Mouse (Mus musculus): ENCODE data around the gene Teddm1a. TPM values are rescaled to one million over a fixed set of nuclear protein-coding genes. Genes with fewer than 3 reads are reported as not detected.

The Teddm1a gene
- total and polyA plus RNA-seq, 3 experiments: 0.16 TPM; not detected in 2

GRCm38 (mm10) chr1:153903006-153903405, 11.5 kb downstream of the Teddm1a start:
- peaks cover 40% of the 10 kb centered on the region for H3K4me1 ChIP-seq (ENCODE audit: insufficient read depth, low read depth, low read length)
- H3K9me3 ChIP-seq (replicated peaks): no peaks in the 10 kb centered on the region
- no peak overlapping the region for H3K4me3 ChIP-seq (ENCODE audit: low read depth, low read length)
- H3K36me3 ChIP-seq (replicated peaks): peaks cover 61% of the 10 kb centered on the region
- ATAC-seq (ENCODE audit: extremely low read depth, insufficient number of reproducible peaks, low FRiP score, poor library complexity, severe bottlenecking) (no peak), DNase-seq (ENCODE audit: low spot score) (no peak)
- H3K27me3 ChIP-seq (ENCODE audit: insufficient read depth, low read length): no peaks in the 10 kb centered on the region
- no peak for TF ChIP-seq POLR2AphosphoS5 (IDR thresholded peaks at IDR 0.05; ENCODE audit: insufficient replicate concordance, low read depth, low read length)
- no peak for TF ChIP-seq TAL1 (conservative IDR thresholded peaks at IDR 0.05; ENCODE audit: low read depth, low read length)
- TF ChIP-seq GATA1 (IDR thresholded peaks at IDR 0.05; ENCODE audit: borderline replicate concordance, low read length): no peak
- TF ChIP-seq CTCF (IDR thresholded peaks at IDR 0.05; ENCODE audit: low read depth, low read length): no peak
- TF ChIP-seq GATA2 (IDR thresholded peaks at IDR 0.05; ENCODE audit: borderline replicate concordance, low read depth, low read length): no peak

- H3K4me3 ChIP-seq (ENCODE audit: low read depth, low read length): no peak overlapping the region
- ATAC-seq (ENCODE audit: extremely low read depth, insufficient number of reproducible peaks, low FRiP score, poor library complexity, severe bottlenecking) (no peak), DNase-seq (ENCODE audit: low spot score) (no peak)
- TF ChIP-seq CTCF (IDR thresholded peaks at IDR 0.05; ENCODE audit: low read depth, low read length) (no peak), TAL1 (conservative IDR thresholded peaks at IDR 0.05; ENCODE audit: low read depth, low read length) (no peak), GATA1 (IDR thresholded peaks at IDR 0.05; ENCODE audit: borderline replicate concordance, low read length) (no peak), GATA2 (IDR thresholded peaks at IDR 0.05; ENCODE audit: borderline replicate concordance, low read depth, low read length) (no peak), POLR2AphosphoS5 (IDR thresholded peaks at IDR 0.05; ENCODE audit: insufficient replicate concordance, low read depth, low read length) (no peak)
- H3K9me3 ChIP-seq (replicated peaks): no peaks in the 10 kb centered on the region
- peaks cover 37% of the 10 kb centered on the region for H3K4me1 ChIP-seq (ENCODE audit: insufficient read depth, low read depth, low read length)
- H3K27me3 ChIP-seq (ENCODE audit: insufficient read depth, low read length): no peaks in the 10 kb centered on the region
- H3K36me3 ChIP-seq (replicated peaks): peaks cover 70% of the 10 kb centered on the region
Measured at GRCm38 (mm10) chr1:153904236-153904635, 12.7 kb downstream of the Teddm1a start.

DNA sequence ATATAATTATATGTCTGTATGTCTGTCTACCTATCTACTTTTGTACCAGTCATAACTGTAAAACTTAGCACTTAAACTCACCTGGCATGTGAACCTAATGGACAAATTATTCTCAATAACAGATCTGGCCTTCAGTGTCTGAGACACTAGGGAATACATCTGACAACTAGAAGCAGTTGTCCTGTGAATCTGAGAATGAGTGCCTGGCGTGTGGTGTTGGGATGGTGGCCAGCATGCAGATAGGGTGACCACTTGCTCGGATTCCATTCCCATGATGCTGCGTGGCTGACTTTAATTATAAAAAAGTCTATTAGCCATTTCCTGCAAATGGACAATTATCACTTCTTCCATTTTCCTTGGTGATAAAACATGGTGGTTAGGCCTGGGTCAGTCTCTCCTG, 14.3 kb downstream of the Teddm1a start:
- no peak for ATAC-seq (ENCODE audit: extremely low read depth, insufficient number of reproducible peaks, low FRiP score, poor library complexity, severe bottlenecking)
- H3K36me3 ChIP-seq (replicated peaks): peaks cover 79% of the 10 kb centered on the region
- no peak for DNase-seq (ENCODE audit: low spot score)
- no peak overlapping the region for H3K4me3 ChIP-seq (ENCODE audit: low read depth, low read length)
- H3K4me1 ChIP-seq (ENCODE audit: insufficient read depth, low read depth, low read length): peaks cover 44% of the 10 kb centered on the region
- H3K27me3 ChIP-seq (ENCODE audit: insufficient read depth, low read length): no peaks in the 10 kb centered on the region
- TF ChIP-seq TAL1 (conservative IDR thresholded peaks at IDR 0.05; ENCODE audit: low read depth, low read length) (no peak), GATA2 (IDR thresholded peaks at IDR 0.05; ENCODE audit: borderline replicate concordance, low read depth, low read length) (no peak), CTCF (IDR thresholded peaks at IDR 0.05; ENCODE audit: low read depth, low read length) (no peak), GATA1 (IDR thresholded peaks at IDR 0.05; ENCODE audit: borderline replicate concordance, low read length) (no peak), POLR2AphosphoS5 (IDR thresholded peaks at IDR 0.05; ENCODE audit: insufficient replicate concordance, low read depth, low read length) (no peak)
- H3K9me3 ChIP-seq (replicated peaks): no peaks in the 10 kb centered on the region

- TF ChIP-seq CTCF (IDR thresholded peaks at IDR 0.05; ENCODE audit: low read depth, low read length) (no peak), TAL1 (conservative IDR thresholded peaks at IDR 0.05; ENCODE audit: low read depth, low read length) (no peak), GATA2 (IDR thresholded peaks at IDR 0.05; ENCODE audit: borderline replicate concordance, low read depth, low read length) (no peak), GATA1 (IDR thresholded peaks at IDR 0.05; ENCODE audit: borderline replicate concordance, low read length) (no peak), POLR2AphosphoS5 (IDR thresholded peaks at IDR 0.05; ENCODE audit: insufficient replicate concordance, low read depth, low read length) (no peak)
- H3K36me3 ChIP-seq (replicated peaks): peaks cover 68% of the 10 kb centered on the region
Measured at GRCm38 (mm10) chr1:153908208-153908607, 16.7 kb downstream of the Teddm1a start.

GRCm38 (mm10) chr1:153908741-153909140, 17.2 kb downstream of the Teddm1a start:
- no peaks in the 10 kb centered on the region for H3K27me3 ChIP-seq (ENCODE audit: insufficient read depth, low read length)
- DNase-seq (ENCODE audit: low spot score): no peak
- no peak for ATAC-seq (ENCODE audit: extremely low read depth, insufficient number of reproducible peaks, low FRiP score, poor library complexity, severe bottlenecking)

More at GRCm38 (mm10) chr1:153908208-153908607, 16.7 kb downstream of the Teddm1a start:
- DNase-seq (ENCODE audit: low spot score) (no peak), ATAC-seq (ENCODE audit: extremely low read depth, insufficient number of reproducible peaks, low FRiP score, poor library complexity, severe bottlenecking) (no peak)
- Histone ChIP-seq H3K4me1 (ENCODE audit: insufficient read depth, low read depth, low read length) (peaks cover 29% of the 10 kb centered on the region), H3K27me3 (ENCODE audit: insufficient read depth, low read length) (no peaks in the 10 kb centered on the region), H3K4me3 (ENCODE audit: low read depth, low read length) (no peak overlapping the region), H3K9me3 (replicated peaks) (no peaks in the 10 kb centered on the region)

DNA sequence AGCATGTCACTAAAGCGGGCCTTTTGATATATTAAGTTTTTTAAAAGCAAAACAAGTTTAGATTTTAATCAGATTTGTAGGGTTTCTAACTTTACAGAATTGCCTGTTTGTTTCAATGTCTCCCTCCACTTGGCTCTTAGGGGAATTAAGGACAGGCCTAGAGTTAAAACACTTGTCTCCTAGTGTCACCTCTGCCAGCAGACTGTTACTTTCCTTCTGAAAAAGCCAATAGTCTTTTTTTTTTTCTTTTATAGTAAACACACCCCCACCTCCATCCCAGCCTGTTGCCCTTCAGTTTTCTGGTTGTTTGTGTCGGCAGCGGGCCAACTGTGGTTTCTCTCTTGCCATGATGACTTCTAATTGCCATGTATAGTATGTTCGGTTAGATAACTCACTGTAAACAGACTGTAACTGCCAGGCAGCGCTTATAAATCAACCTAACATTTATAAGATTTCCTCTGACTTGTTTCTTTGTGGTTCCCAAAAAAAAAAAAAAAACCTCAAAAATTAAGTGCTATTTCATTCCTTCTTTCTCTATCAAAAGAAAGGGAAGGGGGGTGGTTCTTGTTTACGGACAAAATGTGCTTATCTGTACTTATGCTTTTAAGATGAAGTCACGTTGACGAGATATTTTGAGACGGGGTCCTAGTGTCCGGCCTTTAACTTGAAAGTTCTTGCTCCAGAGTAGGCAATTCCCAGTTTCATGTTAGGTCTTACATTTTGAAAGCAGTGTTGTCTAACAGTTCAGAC, 17.8 kb downstream of the Teddm1a start:
- Histone ChIP-seq H3K27me3 (ENCODE audit: insufficient read depth, low read length) (no peaks in the 10 kb centered on the region), H3K4me3 (ENCODE audit: low read depth, low read length) (no peak overlapping the region; the same call in 1 of the 2 replicates), H3K36me3 (replicated peaks) (peaks cover 57% of the 10 kb centered on the region), H3K4me1 (ENCODE audit: insufficient read depth, low read depth, low read length) (peaks cover 31% of the 10 kb centered on the region), H3K9me3 (replicated peaks) (no peaks in the 10 kb centered on the region)
- DNase-seq (ENCODE audit: low spot score): peak; percentile 43
- TF ChIP-seq POLR2AphosphoS5 (IDR thresholded peaks at IDR 0.05; ENCODE audit: insufficient replicate concordance, low read depth, low read length) (no peak), CTCF (IDR thresholded peaks at IDR 0.05; ENCODE audit: low read depth, low read length) (no peak), GATA1 (IDR thresholded peaks at IDR 0.05; ENCODE audit: borderline replicate concordance, low read length) (no peak), TAL1 (conservative IDR thresholded peaks at IDR 0.05; ENCODE audit: low read depth, low read length) (no peak), GATA2 (IDR thresholded peaks at IDR 0.05; ENCODE audit: borderline replicate concordance, low read depth, low read length) (no peak)
- ATAC-seq (ENCODE audit: extremely low read depth, insufficient number of reproducible peaks, low FRiP score, poor library complexity, severe bottlenecking): peak; percentile 56

More at GRCm38 (mm10) chr1:153908741-153909140, 17.2 kb downstream of the Teddm1a start:
- no peaks in the 10 kb centered on the region for H3K9me3 ChIP-seq (replicated peaks)
- H3K36me3 ChIP-seq (replicated peaks): peaks cover 63% of the 10 kb centered on the region
- TF ChIP-seq POLR2AphosphoS5 (IDR thresholded peaks at IDR 0.05; ENCODE audit: insufficient replicate concordance, low read depth, low read length): no peak
- no peak for TF ChIP-seq CTCF (IDR thresholded peaks at IDR 0.05; ENCODE audit: low read depth, low read length)
- TF ChIP-seq GATA2 (IDR thresholded peaks at IDR 0.05; ENCODE audit: borderline replicate concordance, low read depth, low read length): no peak
- no peak for TF ChIP-seq GATA1 (IDR thresholded peaks at IDR 0.05; ENCODE audit: borderline replicate concordance, low read length)
- no peak for TF ChIP-seq TAL1 (conservative IDR thresholded peaks at IDR 0.05; ENCODE audit: low read depth, low read length)
- no peak overlapping the region; the same call in 1 of the 2 replicates for H3K4me3 ChIP-seq (ENCODE audit: low read depth, low read length)
- peaks cover 29% of the 10 kb centered on the region for H3K4me1 ChIP-seq (ENCODE audit: insufficient read depth, low read depth, low read length)

Measured in G1E (cell line).